Mouse (Mus musculus): ENCODE results near the gene 9330182L06Rik. TPM values are rescaled to one million over a fixed set of nuclear protein-coding genes. Genes with fewer than 3 reads are reported as not detected.

The 9330182L06Rik gene
- polyA plus RNA-seq, 1 experiment from 2014 or later: 0.86 TPM

GRCm38 (mm10) chr5:9358076-9358475, 92.2 kb downstream of the 9330182L06Rik start:
- no peak for DNase-seq (ENCODE audit: low spot score)
- Histone ChIP-seq H3K9ac (ENCODE audit: low read depth, low read length) (no peak overlapping the region), H3K4me2 (ENCODE audit: low read length) (no peak overlapping the region), H3K9me3 (replicated peaks; ENCODE audit: low read length) (no peaks in the 10 kb centered on the region), H3K27me3 (ENCODE audit: insufficient read depth, low read length) (no peaks in the 10 kb centered on the region), H3K4me3 (replicated peaks; ENCODE audit: low read depth, low read length) (no peak overlapping the region), H3K27ac (no peak overlapping the region), H3K4me1 (replicated peaks; ENCODE audit: insufficient read depth, low read length) (no peaks in the 10 kb centered on the region), H3K36me3 (ENCODE audit: insufficient read depth, low read length) (no peaks in the 10 kb centered on the region)
- TF ChIP-seq CTCF (IDR thresholded peaks at IDR 0.05; ENCODE audit: low read depth): no peak
- 52% methylated on average over 2 of the region's 2 CpGs for WGBS
- no peak for ATAC-seq (replicated peaks; ENCODE audit: low FRiP score, low read depth)

GRCm38 (mm10) chr5:9361982-9362661, 96.2 kb downstream of the 9330182L06Rik start:
- H3K27me3 ChIP-seq (ENCODE audit: insufficient read depth, low read length): no peaks in the 10 kb centered on the region
- H3K27ac ChIP-seq: no peak overlapping the region
- no peak overlapping the region for H3K4me2 ChIP-seq (ENCODE audit: low read length)
- 83% methylated on average over 7 of the region's 7 CpGs for WGBS
- no peak for ATAC-seq (replicated peaks; ENCODE audit: low FRiP score, low read depth)
- no peak overlapping the region for H3K4me3 ChIP-seq (replicated peaks; ENCODE audit: low read depth, low read length)
- H3K9me3 ChIP-seq (replicated peaks; ENCODE audit: low read length): no peaks in the 10 kb centered on the region
- no peak overlapping the region for H3K9ac ChIP-seq (ENCODE audit: low read depth, low read length)
- H3K36me3 ChIP-seq (ENCODE audit: insufficient read depth, low read length): no peaks in the 10 kb centered on the region
- TF ChIP-seq CTCF (IDR thresholded peaks at IDR 0.05; ENCODE audit: low read depth): no peak
- H3K4me1 ChIP-seq (replicated peaks; ENCODE audit: insufficient read depth, low read length): no peaks in the 10 kb centered on the region
- DNase-seq (ENCODE audit: low spot score): no peak

GRCm38 (mm10) chr5:9364937-9365336, 99.0 kb downstream of the 9330182L06Rik start:
- DNase-seq (ENCODE audit: low spot score) (no peak), ATAC-seq (replicated peaks; ENCODE audit: low FRiP score, low read depth) (no peak)
- Histone ChIP-seq H3K4me3 (replicated peaks; ENCODE audit: low read depth, low read length) (no peak overlapping the region), H3K9me3 (replicated peaks; ENCODE audit: low read length) (no peaks in the 10 kb centered on the region), H3K4me2 (ENCODE audit: low read length) (no peak overlapping the region), H3K9ac (ENCODE audit: low read depth, low read length) (no peak overlapping the region), H3K27ac (no peak overlapping the region), H3K36me3 (ENCODE audit: insufficient read depth, low read length) (no peaks in the 10 kb centered on the region), H3K4me1 (replicated peaks; ENCODE audit: insufficient read depth, low read length) (no peaks in the 10 kb centered on the region), H3K27me3 (ENCODE audit: insufficient read depth, low read length) (no peaks in the 10 kb centered on the region)
- TF ChIP-seq CTCF (IDR thresholded peaks at IDR 0.05; ENCODE audit: low read depth): no peak
- WGBS: 41% methylated on average over 1 of the region's 1 CpGs

- no peak for ATAC-seq (replicated peaks; ENCODE audit: low FRiP score, low read depth)
- H3K36me3 ChIP-seq (ENCODE audit: insufficient read depth, low read length): no peaks in the 10 kb centered on the region
- H3K4me1 ChIP-seq (replicated peaks; ENCODE audit: insufficient read depth, low read length): no peaks in the 10 kb centered on the region
- H3K27me3 ChIP-seq (ENCODE audit: insufficient read depth, low read length): no peaks in the 10 kb centered on the region
- H3K9ac ChIP-seq (ENCODE audit: low read depth, low read length): no peak overlapping the region
- WGBS: 59% methylated on average over 11 of the region's 11 CpGs
- no peak overlapping the region for H3K4me3 ChIP-seq (replicated peaks; ENCODE audit: low read depth, low read length)
- no peak for DNase-seq (ENCODE audit: low spot score)
- H3K4me2 ChIP-seq (ENCODE audit: low read length): no peak overlapping the region
- H3K9me3 ChIP-seq (replicated peaks; ENCODE audit: low read length): no peaks in the 10 kb centered on the region
- no peak overlapping the region for H3K27ac ChIP-seq
- no peak for TF ChIP-seq CTCF (IDR thresholded peaks at IDR 0.05; ENCODE audit: low read depth)
These were observed 102.2 kb downstream of the 9330182L06Rik start for GRCm38 (mm10) chr5:9367920-9368692.

GRCm38 (mm10) chr5:9371127-9371526, 105.2 kb downstream of the 9330182L06Rik start:
- WGBS: 92% methylated on average over 3 of the region's 3 CpGs
- Histone ChIP-seq H3K4me1 (replicated peaks; ENCODE audit: insufficient read depth, low read length) (no peaks in the 10 kb centered on the region), H3K36me3 (ENCODE audit: insufficient read depth, low read length) (no peaks in the 10 kb centered on the region), H3K9ac (ENCODE audit: low read depth, low read length) (no peak overlapping the region), H3K9me3 (replicated peaks; ENCODE audit: low read length) (no peaks in the 10 kb centered on the region), H3K27ac (no peak overlapping the region), H3K4me2 (ENCODE audit: low read length) (no peak overlapping the region), H3K4me3 (replicated peaks; ENCODE audit: low read depth, low read length) (no peak overlapping the region), H3K27me3 (ENCODE audit: insufficient read depth, low read length) (no peaks in the 10 kb centered on the region)
- DNase-seq (ENCODE audit: low spot score): no peak
- TF ChIP-seq CTCF (IDR thresholded peaks at IDR 0.05; ENCODE audit: low read depth): no peak
- no peak for ATAC-seq (replicated peaks; ENCODE audit: low FRiP score, low read depth)

- no peak for TF ChIP-seq CTCF (IDR thresholded peaks at IDR 0.05; ENCODE audit: low read depth)
- DNase-seq (ENCODE audit: low spot score): no peak
- Histone ChIP-seq H3K9ac (ENCODE audit: low read depth, low read length) (no peak overlapping the region), H3K4me1 (replicated peaks; ENCODE audit: insufficient read depth, low read length) (no peaks in the 10 kb centered on the region), H3K4me2 (ENCODE audit: low read length) (no peak overlapping the region), H3K36me3 (ENCODE audit: insufficient read depth, low read length) (no peaks in the 10 kb centered on the region), H3K27ac (no peak overlapping the region), H3K27me3 (ENCODE audit: insufficient read depth, low read length) (no peaks in the 10 kb centered on the region), H3K9me3 (replicated peaks; ENCODE audit: low read length) (no peaks in the 10 kb centered on the region), H3K4me3 (replicated peaks; ENCODE audit: low read depth, low read length) (no peak overlapping the region)
- ATAC-seq (replicated peaks; ENCODE audit: low FRiP score, low read depth): no peak
- 84% methylated on average over 4 of the region's 4 CpGs for WGBS
These were observed 107.4 kb downstream of the 9330182L06Rik start for GRCm38 (mm10) chr5:9373341-9373740.
